Mouse (Mus musculus) stomach, postnatal 0 days (tissue): ENCODE data around the gene Sox6. TPM values are rescaled to one million over a fixed set of nuclear protein-coding genes. Genes with fewer than 3 reads are reported as not detected.

Experiments
- ATAC-seq: fragments of 200-750 bp; cut with Nextera tagmentation; 2 replicates; pipeline ENCODE4 v1.8.0; 2017; ENCODE audit not compliant: low FRiP score, low TSS enrichment
- DNase-seq: peaks from one replicate; pipeline ENCODE4 v3.0.0-alpha.2; 2016; ENCODE audit warnings: low spot score
- H3K27ac ChIP-seq: fragments of 300-500 bp; sonication (generic); replicated peaks from 2 replicates; pipeline ENCODE4 v1.5.1; 2014; ENCODE audit warnings: mild to moderate bottlenecking, control low read depth
- H3K27me3 ChIP-seq: fragments of 300-500 bp; sonication (generic); 2 replicates; pipeline ENCODE4 v1.6.1; 2014; ENCODE audit warnings: low read length; ENCODE audit not compliant: control insufficient read depth, insufficient read depth
- H3K36me3 ChIP-seq: fragments of 300-500 bp; sonication (generic); 2 replicates; pipeline ENCODE4 v1.6.1; 2014; ENCODE audit warnings: low read length, mixed read lengths; ENCODE audit not compliant: control insufficient read depth, insufficient read depth
- H3K4me1 ChIP-seq: fragments of 300-500 bp; sonication (generic); replicated peaks from 2 replicates; pipeline ENCODE4 v1.6.1; 2014; ENCODE audit warnings: antibody characterized with exemption; ENCODE audit not compliant: control insufficient read depth, insufficient read depth
- H3K4me2 ChIP-seq: fragments of 300-500 bp; sonication (generic); replicated peaks from 2 replicates; pipeline ENCODE4 v1.6.1; 2014; ENCODE audit warnings: low read depth, mild to moderate bottlenecking, control low read depth, moderate library complexity
- H3K4me3 ChIP-seq: fragments of 300-500 bp; sonication (generic); 2 replicates; pipeline ENCODE4 v1.5.1; 2014; ENCODE audit warnings: low read depth, low read length, control low read depth
- H3K9ac ChIP-seq: fragments of 300-500 bp; sonication (generic); 2 replicates; pipeline ENCODE4 v1.6.1; 2014; ENCODE audit warnings: mild to moderate bottlenecking, low read length, control low read depth, mixed read lengths
- H3K9me3 ChIP-seq: fragments of 300-500 bp; sonication (generic); 2 replicates; pipeline ENCODE4 v1.6.1; 2016; ENCODE audit warnings: low read length; ENCODE audit not compliant: control insufficient read depth
- CTCF ChIP-seq: IDR thresholded peaks from 2 replicates; pipeline ENCODE4 v1.5.1; 2016; ENCODE audit warnings: antibody characterized with exemption, low read depth, mild to moderate bottlenecking, moderate library complexity
- EP300 ChIP-seq: optimal IDR thresholded peaks from 2 replicates; pipeline ENCODE3; 2016; ENCODE audit warnings: antibody characterized with exemption
- WGBS: fragments of 180-500 bp; shearing (Covaris S2); extraction: QIAGEN DNeasy Blood & Tissue Kit; methylation state at CpG from one replicate; pipeline ENCODE4 v1.1.7; 2014; 5-methylcytosine and 5-hydroxymethylcytosine counted together
- polyA plus RNA-seq: library from polyadenylated mRNA; unstranded; fragments of >200 nt; fragmentation: Nextera tagmentation; extraction: Ambion mirVana; gene quantifications from 2 replicates; pipeline ENCODE4 v1.2.1, GENCODE M21; 2015

Sox6 gene
- polyA plus RNA-seq, 1 experiment from 2014 or later = 28.7 TPM

GRCm38 (mm10) chr7:115500170-115500569 lies 538.4 kb downstream of the Sox6 start:
- Histone ChIP-seq H3K9ac (no peak overlapping the region), H3K4me3 (no peak overlapping the region), H3K4me2 (no peak overlapping the region), H3K36me3 (no peaks in the 10 kb centered on the region), H3K27me3 (no peaks in the 10 kb centered on the region), H3K4me1 (peaks cover 4% of the 10 kb centered on the region; the same call in 1 of the 2 replicates), H3K9me3 (no peaks in the 10 kb centered on the region), H3K27ac (0 out of 2 replicates have a peak overlapping the region, but pooled peaks have one; percentile 18)
- ATAC-seq (peak; percentile 76), DNase-seq (peak; percentile 33)
- 21% methylated on average over 7 of the region's 7 CpGs for WGBS
- no peak for TF ChIP-seq CTCF
- TF ChIP-seq EP300 = no peak

GRCm38 (mm10) chr7:115491721-115492120 lies 546.9 kb downstream of the Sox6 start:
- Histone ChIP-seq H3K36me3 (no peaks in the 10 kb centered on the region), H3K4me2 (no peak overlapping the region), H3K9ac (no peak overlapping the region), H3K27me3 (no peaks in the 10 kb centered on the region), H3K9me3 (no peaks in the 10 kb centered on the region), H3K27ac (no peak overlapping the region), H3K4me1 (no peaks in the 10 kb centered on the region), H3K4me3 (no peak overlapping the region)
- DNase-seq (no peak), ATAC-seq (no peak)
- 78% methylated on average over 5 of the region's 5 CpGs for WGBS
- TF ChIP-seq EP300 (no peak), CTCF (no peak)

GRCm38 (mm10) chr7:115489608-115490007 lies 549.0 kb downstream of the Sox6 start:
- no peak overlapping the region for H3K4me3 ChIP-seq
- no peak overlapping the region for H3K4me2 ChIP-seq
- H3K36me3 ChIP-seq = no peaks in the 10 kb centered on the region
- no peak overlapping the region for H3K9ac ChIP-seq
- H3K27ac ChIP-seq = no peak overlapping the region
- H3K27me3 ChIP-seq = no peaks in the 10 kb centered on the region
- WGBS = 66% methylated on average over 10 of the region's 10 CpGs
- TF ChIP-seq EP300 = no peak
- TF ChIP-seq CTCF = peak; percentile 60
- no peaks in the 10 kb centered on the region for H3K4me1 ChIP-seq
- ATAC-seq (no peak), DNase-seq (no peak)
- no peaks in the 10 kb centered on the region for H3K9me3 ChIP-seq

GRCm38 (mm10) chr7:115486431-115486830 lies 552.2 kb downstream of the Sox6 start:
- Histone ChIP-seq H3K27me3 (no peaks in the 10 kb centered on the region), H3K9me3 (no peaks in the 10 kb centered on the region), H3K4me2 (no peak overlapping the region), H3K27ac (no peak overlapping the region), H3K9ac (no peak overlapping the region), H3K4me1 (no peaks in the 10 kb centered on the region), H3K4me3 (no peak overlapping the region), H3K36me3 (no peaks in the 10 kb centered on the region)
- 92% methylated on average over 12 of the region's 12 CpGs for WGBS
- ATAC-seq (no peak), DNase-seq (no peak)
- TF ChIP-seq CTCF (no peak), EP300 (no peak)

GRCm38 (mm10) chr7:115485664-115486409 lies 552.8 kb downstream of the Sox6 start:
- H3K4me3 ChIP-seq = no peak overlapping the region
- no peaks in the 10 kb centered on the region for H3K4me1 ChIP-seq
- H3K9ac ChIP-seq = no peak overlapping the region
- no peak for DNase-seq
- no peak for TF ChIP-seq CTCF
- TF ChIP-seq EP300 = no peak
- no peak overlapping the region for H3K27ac ChIP-seq
- no peaks in the 10 kb centered on the region for H3K9me3 ChIP-seq
- H3K36me3 ChIP-seq = no peaks in the 10 kb centered on the region
- no peaks in the 10 kb centered on the region for H3K27me3 ChIP-seq
- 65% methylated on average over 2 of the region's 2 CpGs for WGBS
- no peak overlapping the region for H3K4me2 ChIP-seq
- no peak for ATAC-seq

GRCm38 (mm10) chr7:115477763-115478162 lies 560.8 kb downstream of the Sox6 start:
- Histone ChIP-seq H3K4me1 (peaks cover 4% of the 10 kb centered on the region; the same call in 1 of the 2 replicates), H3K4me2 (no peak overlapping the region), H3K4me3 (no peak overlapping the region), H3K27ac (no peak overlapping the region), H3K27me3 (no peaks in the 10 kb centered on the region), H3K9me3 (no peaks in the 10 kb centered on the region), H3K36me3 (no peaks in the 10 kb centered on the region), H3K9ac (no peak overlapping the region)
- DNase-seq = no peak
- WGBS = 55% methylated on average over 2 of the region's 2 CpGs
- no peak for TF ChIP-seq EP300
- TF ChIP-seq CTCF = no peak
- no peak for ATAC-seq
